Mouse (Mus musculus) embryonic facial prominence, embryonic 10.5 days (tissue): Measurements from ENCODE around the gene Rnf145. TPM values are rescaled to one million over a fixed set of nuclear protein-coding genes. Genes with fewer than 3 reads are reported as not detected.

Experiments
- DNase-seq: peaks from one replicate; pipeline ENCODE4 v3.0.0-alpha.2; 2017; ENCODE audit warnings: low spot score
- H3K27ac ChIP-seq: fragments of 300-500 bp; sonication (generic); replicated peaks from 2 replicates; pipeline ENCODE4 v1.5.1; 2016; ENCODE audit warnings: mild to moderate bottlenecking
- H3K27me3 ChIP-seq: fragments of 300-500 bp; sonication (generic); replicated peaks from 2 replicates; pipeline ENCODE4 v1.6.1; 2016; ENCODE audit warnings: low read depth, mild to moderate bottlenecking; ENCODE audit not compliant: poor library complexity, severe bottlenecking
- H3K36me3 ChIP-seq: fragments of 300-500 bp; sonication (generic); replicated peaks from 2 replicates; pipeline ENCODE4 v1.6.1; 2016; ENCODE audit warnings: mild to moderate bottlenecking, moderate library complexity
- H3K4me1 ChIP-seq: fragments of 300-500 bp; sonication (generic); 2 replicates; pipeline ENCODE4 v1.6.1; 2016
- H3K4me3 ChIP-seq: fragments of 300-500 bp; sonication (generic); 2 replicates; pipeline ENCODE4 v1.5.1; 2016; ENCODE audit warnings: mild to moderate bottlenecking, moderate library complexity
- H3K9me3 ChIP-seq: fragments of 300-500 bp; sonication (generic); 2 replicates; pipeline ENCODE4 v1.6.1; 2016; ENCODE audit warnings: mild to moderate bottlenecking
- WGBS: fragments of 180-500 bp; shearing (Covaris S2); methylation state at CpG from one replicate; pipeline ENCODE4 v1.1.7; 2016; 5-methylcytosine and 5-hydroxymethylcytosine counted together
- polyA plus RNA-seq: library from polyadenylated mRNA; unstranded; fragments of >200 nt; fragmentation: Nextera tagmentation; extraction: Ambion mirVana; gene quantifications from 2 replicates; pipeline ENCODE4 v1.2.1, GENCODE M21; 2016

Gene Rnf145
- polyA plus RNA-seq, 1 experiment from 2014 or later, result 87.3 TPM

DNA sequence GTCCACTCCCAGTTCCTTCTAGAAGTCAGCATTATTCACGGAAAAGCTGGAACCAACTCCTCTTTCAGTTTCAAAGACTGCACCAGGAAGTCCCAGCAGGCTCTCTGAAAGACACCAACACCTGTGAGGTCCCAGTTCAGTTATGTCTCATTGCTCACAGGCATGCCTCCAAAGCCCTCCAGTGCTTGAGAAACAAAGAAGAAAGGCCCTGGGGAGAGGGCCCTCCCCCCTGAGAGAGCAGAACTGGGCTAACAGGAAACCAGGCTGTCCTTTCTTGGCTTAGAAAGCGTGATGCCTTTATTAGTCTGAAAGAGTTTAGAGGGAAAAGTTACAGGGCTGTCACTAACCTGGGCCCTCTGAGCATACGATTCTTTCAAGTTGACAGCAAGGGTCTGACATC is 22.5 kb upstream of the Rnf145 start:
- WGBS, result 50% methylated on average over 3 of the region's 3 CpGs
- Histone ChIP-seq H3K4me3 (no peak overlapping the region), H3K27ac (no peak overlapping the region), H3K9me3 (no peaks in the 10 kb centered on the region), H3K4me1 (peaks cover 5% of the 10 kb centered on the region; the same call in 1 of the 2 replicates), H3K27me3 (no peaks in the 10 kb centered on the region), H3K36me3 (no peaks in the 10 kb centered on the region)
- DNase-seq, result no peak

DNA sequence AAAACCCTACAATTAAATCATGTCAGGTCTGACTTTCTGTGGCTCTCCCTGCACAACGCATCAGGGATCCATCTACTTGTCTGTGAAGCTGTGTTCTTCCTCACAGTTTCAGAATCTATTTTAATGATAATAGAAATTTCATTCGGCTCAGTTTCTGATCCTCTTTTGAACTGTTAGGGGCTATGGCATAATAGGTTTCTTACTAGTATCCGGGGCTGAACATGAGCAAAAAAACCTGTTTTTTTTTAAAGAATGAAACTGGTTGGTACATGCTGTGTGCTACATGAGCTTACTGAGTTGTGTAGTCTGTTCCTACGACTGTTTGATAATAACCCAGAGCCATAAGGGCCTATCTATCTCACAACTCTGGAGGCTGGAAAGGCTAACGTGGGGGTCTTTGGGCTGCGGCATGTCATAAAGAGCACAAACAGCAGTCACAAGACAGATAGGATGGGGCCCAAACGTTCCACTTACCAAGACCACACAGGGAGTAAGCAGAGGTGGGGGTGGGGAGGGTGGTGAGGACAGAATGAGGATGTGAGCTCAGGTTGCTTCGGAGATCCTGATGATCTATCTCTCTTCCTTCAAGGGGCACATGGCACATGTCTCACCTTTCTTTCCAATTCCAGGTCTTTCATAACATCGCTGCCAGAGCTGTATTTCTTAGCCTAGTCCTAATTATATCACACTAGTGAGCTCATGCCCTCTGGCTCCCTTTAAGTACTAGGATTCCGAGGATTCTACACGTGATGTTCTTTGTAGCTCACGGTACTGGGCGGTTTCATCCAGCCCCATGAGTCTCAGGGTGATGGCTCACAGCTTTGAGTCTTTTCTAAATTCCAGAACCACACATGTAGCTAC is 20.1 kb upstream of the Rnf145 start:
- H3K36me3 ChIP-seq, result no peaks in the 10 kb centered on the region
- H3K4me1 ChIP-seq, result peaks cover 5% of the 10 kb centered on the region; the same call in 1 of the 2 replicates
- WGBS, result 73% methylated on average over 13 of the region's 13 CpGs
- no peaks in the 10 kb centered on the region for H3K9me3 ChIP-seq
- H3K27ac ChIP-seq, result no peak overlapping the region
- DNase-seq, result no peak
- no peak overlapping the region for H3K4me3 ChIP-seq
- no peaks in the 10 kb centered on the region for H3K27me3 ChIP-seq

- no peaks in the 10 kb centered on the region for H3K27me3 ChIP-seq
- H3K4me1 ChIP-seq, result peaks cover 5% of the 10 kb centered on the region; the same call in 1 of the 2 replicates
- H3K27ac ChIP-seq, result no peak overlapping the region
- DNase-seq, result no peak
- WGBS, result 86% methylated on average over 7 of the region's 7 CpGs
- H3K36me3 ChIP-seq, result no peaks in the 10 kb centered on the region
- no peak overlapping the region for H3K4me3 ChIP-seq
- no peaks in the 10 kb centered on the region for H3K9me3 ChIP-seq
These were observed 17.8 kb upstream of the Rnf145 start for GRCm38 (mm10) chr11:44500966-44501365.

DNA sequence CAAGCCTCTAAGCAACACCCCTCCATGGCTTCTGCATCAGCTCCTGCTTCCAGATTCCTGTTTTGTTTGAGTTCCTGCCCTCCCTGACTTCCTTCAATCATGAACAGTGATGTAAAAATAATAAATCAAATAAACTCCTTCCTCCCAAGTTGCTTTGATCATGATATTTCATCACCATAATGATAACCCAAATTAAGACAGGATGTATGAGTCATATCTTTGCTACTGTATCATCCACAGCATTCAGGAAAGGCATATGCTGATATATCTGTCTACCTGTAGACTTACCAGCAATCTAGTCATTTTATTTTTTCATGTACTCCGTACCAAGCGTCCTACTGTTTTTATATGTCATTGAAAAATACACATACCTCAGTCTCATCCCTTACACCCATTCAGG is 17.3 kb upstream of the Rnf145 start:
- WGBS, result 95% methylated on average over 2 of the region's 2 CpGs
- no peaks in the 10 kb centered on the region for H3K27me3 ChIP-seq
- no peaks in the 10 kb centered on the region for H3K9me3 ChIP-seq
- no peaks in the 10 kb centered on the region for H3K36me3 ChIP-seq
- H3K4me3 ChIP-seq, result no peak overlapping the region
- no peak overlapping the region for H3K27ac ChIP-seq
- H3K4me1 ChIP-seq, result peaks cover under 1% of the 10 kb centered on the region; the same call in 1 of the 2 replicates
- DNase-seq, result no peak

DNA sequence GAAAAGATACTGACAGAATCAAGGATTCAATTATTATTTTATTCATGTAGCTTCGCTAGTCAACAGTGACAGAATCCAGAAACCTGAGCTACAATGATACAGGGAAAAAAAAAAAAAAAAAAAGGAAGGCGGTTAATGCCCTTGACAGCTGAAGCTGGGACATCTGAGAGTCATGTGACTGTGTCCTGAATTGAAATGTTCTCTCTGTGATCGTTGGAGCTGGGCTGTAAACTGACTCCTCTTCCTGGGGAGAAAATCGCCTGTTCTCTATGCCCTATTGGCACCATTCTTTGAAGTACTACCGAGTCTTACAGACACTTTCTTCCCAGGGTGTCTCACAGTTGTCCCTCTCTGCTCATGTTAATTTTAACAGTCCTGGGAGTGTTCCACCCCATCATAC is 15.8 kb upstream of the Rnf145 start:
- H3K27me3 ChIP-seq, result no peaks in the 10 kb centered on the region
- H3K9me3 ChIP-seq, result no peaks in the 10 kb centered on the region
- 48% methylated on average over 5 of the region's 5 CpGs for WGBS
- H3K27ac ChIP-seq, result no peak overlapping the region
- DNase-seq, result no peak
- H3K4me3 ChIP-seq, result no peak overlapping the region
- no peaks in the 10 kb centered on the region for H3K36me3 ChIP-seq
- no peaks in the 10 kb centered on the region for H3K4me1 ChIP-seq

DNA sequence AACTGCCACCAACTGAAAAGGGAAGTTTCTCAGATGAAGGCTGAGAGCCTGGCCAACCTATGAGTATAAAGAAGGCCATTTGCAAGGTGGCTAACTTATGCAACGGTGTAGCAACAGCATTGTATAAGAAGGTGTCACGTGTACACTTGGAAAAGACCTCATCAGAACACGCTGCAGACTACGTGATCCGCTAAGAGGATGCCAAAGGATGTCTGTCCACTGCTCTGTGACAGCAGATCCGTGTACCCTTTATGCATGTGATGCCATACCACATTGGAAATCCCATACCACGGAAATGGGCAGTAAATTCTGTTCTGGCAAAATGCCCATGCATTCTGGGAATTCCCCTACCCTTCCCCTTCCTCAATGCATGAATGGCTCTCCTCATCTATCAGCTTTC is 14.6 kb upstream of the Rnf145 start:
- Histone ChIP-seq H3K9me3 (no peaks in the 10 kb centered on the region), H3K27me3 (no peaks in the 10 kb centered on the region), H3K4me1 (no peaks in the 10 kb centered on the region), H3K36me3 (no peaks in the 10 kb centered on the region), H3K4me3 (no peak overlapping the region), H3K27ac (no peak overlapping the region)
- WGBS, result 87% methylated on average over 7 of the region's 7 CpGs
- DNase-seq, result no peak

- Histone ChIP-seq H3K27ac (no peak overlapping the region), H3K4me3 (no peak overlapping the region), H3K27me3 (no peaks in the 10 kb centered on the region), H3K9me3 (no peaks in the 10 kb centered on the region), H3K36me3 (no peaks in the 10 kb centered on the region), H3K4me1 (no peaks in the 10 kb centered on the region)
- 84% methylated on average over 3 of the region's 3 CpGs for WGBS
- DNase-seq, result no peak
These were observed 14.0 kb upstream of the Rnf145 start for GRCm38 (mm10) chr11:44504761-44505160.

- no peak for DNase-seq
These were observed 9.9 kb upstream of the Rnf145 start for GRCm38 (mm10) chr11:44508876-44509275.

DNA sequence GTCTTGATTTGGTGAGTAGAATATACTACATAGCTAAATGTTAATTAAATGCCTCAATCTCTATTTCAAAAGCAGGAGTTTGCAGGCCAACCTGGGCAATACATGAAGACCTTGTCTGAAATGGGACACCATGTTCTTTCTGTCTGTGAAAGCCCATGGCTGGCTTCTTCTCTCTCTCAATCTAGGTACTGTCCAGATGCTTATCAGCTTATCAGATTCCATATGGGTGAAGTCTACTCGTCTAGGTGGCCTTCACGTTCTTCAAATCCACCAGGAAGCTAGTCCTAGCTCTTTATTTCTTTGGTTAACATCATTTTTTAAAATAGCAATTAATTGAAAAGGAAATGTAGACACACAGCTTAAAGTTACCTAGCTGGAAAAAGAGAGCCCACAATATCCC is 8.9 kb upstream of the Rnf145 start:
- H3K27me3 ChIP-seq, result no peaks in the 10 kb centered on the region
- no peak for DNase-seq
- 85% methylated on average over 2 of the region's 2 CpGs for WGBS
- H3K4me3 ChIP-seq, result no peak overlapping the region
- H3K4me1 ChIP-seq, result no peaks in the 10 kb centered on the region
- H3K9me3 ChIP-seq, result no peaks in the 10 kb centered on the region
- H3K27ac ChIP-seq, result no peak overlapping the region
- H3K36me3 ChIP-seq, result no peaks in the 10 kb centered on the region

More at GRCm38 (mm10) chr11:44508876-44509275, 9.9 kb upstream of the Rnf145 start:
- no peak overlapping the region for H3K27ac ChIP-seq
- no peaks in the 10 kb centered on the region for H3K36me3 ChIP-seq
- 79% methylated on average over 4 of the region's 4 CpGs for WGBS
- no peak overlapping the region for H3K4me3 ChIP-seq
- no peaks in the 10 kb centered on the region for H3K9me3 ChIP-seq
- H3K4me1 ChIP-seq, result no peaks in the 10 kb centered on the region
- H3K27me3 ChIP-seq, result no peaks in the 10 kb centered on the region

GRCm38 (mm10) chr11:44510371-44510770 is 8.4 kb upstream of the Rnf145 start:
- Histone ChIP-seq H3K9me3 (no peaks in the 10 kb centered on the region), H3K27ac (no peak overlapping the region), H3K4me1 (0 out of 2 replicates have a peak, but pooled peaks cover 3% of the 10 kb centered on the region), H3K4me3 (no peak overlapping the region), H3K27me3 (no peaks in the 10 kb centered on the region), H3K36me3 (no peaks in the 10 kb centered on the region)
- WGBS, result 85% methylated on average over 7 of the region's 7 CpGs
- no peak for DNase-seq

DNA sequence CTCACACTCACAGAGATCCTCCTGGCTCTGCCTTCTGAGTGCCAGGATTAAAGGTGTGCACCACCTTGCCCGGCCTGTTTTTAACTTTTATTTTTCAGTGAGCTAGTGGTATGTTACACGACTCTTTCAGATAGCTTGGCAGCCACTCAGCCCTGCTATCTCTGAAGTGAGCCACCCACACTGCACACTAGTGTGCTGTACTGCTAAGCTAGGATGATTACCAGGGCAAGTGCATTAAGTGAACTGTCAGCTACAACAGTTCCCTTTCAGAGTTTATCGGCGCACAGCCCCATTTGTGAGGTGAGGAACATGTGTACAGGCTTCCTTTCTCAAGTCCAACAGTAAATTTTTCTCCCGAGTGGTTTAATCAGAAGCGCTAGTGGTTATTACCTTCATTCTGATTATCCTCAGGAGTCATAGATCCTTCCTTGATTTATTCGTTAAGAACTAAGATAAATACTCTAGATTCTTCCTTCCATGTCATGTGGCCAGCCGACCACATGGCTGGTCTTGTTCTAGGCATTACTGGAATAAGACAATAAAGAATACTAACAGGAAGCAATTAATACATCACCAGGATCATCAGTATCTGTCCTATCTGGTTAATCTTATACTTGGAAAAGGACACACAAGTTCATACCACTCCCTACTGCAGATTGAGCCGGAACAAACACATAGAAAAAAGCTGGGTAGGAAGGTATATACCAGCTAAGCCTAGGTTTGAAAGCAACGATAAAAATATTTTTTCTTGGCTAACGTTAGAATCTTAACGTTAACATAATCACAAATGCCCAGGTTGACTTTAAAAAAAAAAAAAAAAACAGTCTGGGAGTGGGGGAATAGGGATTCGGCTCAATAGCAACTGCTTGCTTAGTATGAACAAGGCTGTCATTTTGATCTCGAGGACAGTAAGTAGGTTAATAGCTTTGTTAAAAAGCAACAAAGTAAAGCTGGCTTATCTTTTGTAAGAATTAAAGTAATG is 6.4 kb upstream of the Rnf145 start:
- H3K27me3 ChIP-seq, result no peaks in the 10 kb centered on the region
- DNase-seq, result no peak
- H3K4me3 ChIP-seq, result no peak overlapping the region
- no peaks in the 10 kb centered on the region for H3K9me3 ChIP-seq
- H3K27ac ChIP-seq, result no peak overlapping the region
- peaks cover 5% of the 10 kb centered on the region for H3K4me1 ChIP-seq
- 84% methylated on average over 14 of the region's 14 CpGs for WGBS
- no peaks in the 10 kb centered on the region for H3K36me3 ChIP-seq

DNA sequence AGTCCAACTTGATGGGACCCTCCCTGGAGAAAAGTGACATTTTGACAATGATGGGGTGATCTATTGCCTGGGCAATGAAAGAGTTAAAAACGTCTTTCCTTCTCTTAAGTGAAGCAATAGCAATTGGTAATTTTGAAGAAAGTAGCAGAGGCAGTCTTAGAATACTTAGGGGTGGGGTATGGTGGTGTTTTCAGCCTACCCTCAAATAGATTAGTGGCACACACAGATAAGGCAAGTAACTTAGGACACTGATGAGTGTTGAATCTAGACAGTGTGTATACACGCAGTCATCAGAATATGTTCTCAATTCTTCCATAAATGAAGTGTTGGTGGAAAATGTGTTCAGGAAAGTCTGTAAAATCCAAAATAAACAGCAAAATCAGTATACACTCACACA is 5.7 kb upstream of the Rnf145 start:
- whole genome bisulfite sequencing, result 79% methylated on average over 2 of the region's 2 CpGs
- Histone ChIP-seq H3K27ac (no peak overlapping the region), H3K36me3 (no peaks in the 10 kb centered on the region), H3K4me3 (no peak overlapping the region), H3K4me1 (peaks cover 12% of the 10 kb centered on the region), H3K27me3 (no peaks in the 10 kb centered on the region), H3K9me3 (no peaks in the 10 kb centered on the region)
- DNase-seq, result no peak
